Mouse (Mus musculus) activated CD4-positive, CD25-positive, alpha-beta regulatory T cell, adult 4 months (primary cell): ENCODE data around the gene Sgms1. TPM values are rescaled to one million over a fixed set of nuclear protein-coding genes. Genes with fewer than 3 reads are reported as not detected.

Source experiments
- ATAC-seq: one replicate; pipeline ENCODE4 v1.8.0; 2017
- polyA plus RNA-seq, 2 experiments: library from polyadenylated mRNA; unstranded; fragments of 100-300 nt; shearing (Covaris generic); gene quantifications; one replicate each; pipeline ENCODE4 v1.2.1; 2017

Sgms1 gene
- polyA plus RNA-seq, 2 experiments from 2014 or later, result 37.6 to 52.4 TPM

DNA sequence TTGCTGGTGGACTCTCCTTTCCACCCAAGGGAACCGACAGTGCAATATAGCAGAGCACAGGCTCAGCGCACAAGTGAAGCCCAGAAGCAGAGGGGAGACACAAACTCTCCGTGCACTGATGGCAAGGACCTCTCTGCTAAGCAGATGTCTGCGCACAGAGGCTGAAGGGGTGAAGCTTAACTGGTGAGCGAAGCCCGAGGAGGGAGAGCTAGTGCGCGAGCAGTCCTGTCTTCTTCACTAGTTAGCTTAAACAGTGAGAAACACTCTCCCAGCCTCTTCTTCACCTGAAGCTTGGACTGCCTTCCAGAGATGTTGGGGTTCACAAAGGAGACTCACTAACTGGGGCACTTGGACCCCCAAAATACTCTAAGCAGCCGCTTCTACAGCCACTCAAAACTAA is 36.1 kb downstream of the Sgms1 start:
- ATAC-seq, result no peak

DNA sequence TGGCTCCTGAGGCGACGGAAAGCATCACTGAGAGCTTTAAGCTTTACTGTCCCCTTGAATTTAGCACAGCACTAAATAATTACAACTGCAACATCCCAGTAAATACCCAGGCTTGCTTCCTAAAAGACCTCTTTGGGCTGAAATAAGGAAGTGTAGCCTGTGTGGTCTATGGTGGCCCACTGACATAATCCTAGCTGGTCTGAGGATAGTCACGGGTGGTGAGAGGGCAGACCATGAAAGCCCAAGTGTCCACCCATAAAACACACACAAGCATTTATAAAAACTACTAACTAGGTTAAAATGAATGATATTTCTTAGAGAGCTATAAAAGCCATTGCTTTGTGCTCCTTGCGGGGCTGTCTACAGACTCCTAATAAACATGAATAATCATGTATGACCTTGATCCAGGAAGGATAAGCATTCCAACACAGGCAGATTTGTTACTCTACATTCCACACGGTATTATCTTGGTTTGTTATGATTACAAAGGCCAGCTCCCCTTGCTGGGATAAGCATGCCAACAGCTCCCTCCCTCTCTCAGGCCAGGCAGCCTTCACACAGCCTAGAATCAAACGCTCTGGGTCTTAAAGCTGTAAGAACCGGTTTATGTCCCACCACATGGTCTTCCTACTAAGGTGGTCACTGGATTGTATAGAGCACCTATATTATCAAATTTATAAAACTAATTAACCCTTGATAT is 40.4 kb downstream of the Sgms1 start:
- ATAC-seq, result no peak

DNA sequence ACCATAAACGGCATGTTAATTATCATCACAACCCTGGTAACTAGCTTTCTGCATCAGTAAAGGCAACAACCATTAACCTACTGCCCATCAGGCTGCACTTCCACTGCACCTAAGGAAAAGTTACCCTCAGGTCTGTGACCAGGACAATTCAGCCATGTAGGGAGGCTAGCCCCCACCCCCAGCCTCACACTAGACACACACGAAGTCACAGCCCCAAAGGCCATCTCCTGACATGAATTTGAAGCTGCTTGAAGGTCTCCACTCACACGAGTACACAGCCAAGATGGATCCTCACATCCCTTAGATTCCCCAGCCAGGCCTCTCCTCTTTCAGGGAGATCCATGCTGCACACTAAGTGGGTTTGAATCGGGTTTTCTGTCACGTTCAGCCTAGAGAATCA is 42.0 kb downstream of the Sgms1 start:
- no peak for ATAC-seq

DNA sequence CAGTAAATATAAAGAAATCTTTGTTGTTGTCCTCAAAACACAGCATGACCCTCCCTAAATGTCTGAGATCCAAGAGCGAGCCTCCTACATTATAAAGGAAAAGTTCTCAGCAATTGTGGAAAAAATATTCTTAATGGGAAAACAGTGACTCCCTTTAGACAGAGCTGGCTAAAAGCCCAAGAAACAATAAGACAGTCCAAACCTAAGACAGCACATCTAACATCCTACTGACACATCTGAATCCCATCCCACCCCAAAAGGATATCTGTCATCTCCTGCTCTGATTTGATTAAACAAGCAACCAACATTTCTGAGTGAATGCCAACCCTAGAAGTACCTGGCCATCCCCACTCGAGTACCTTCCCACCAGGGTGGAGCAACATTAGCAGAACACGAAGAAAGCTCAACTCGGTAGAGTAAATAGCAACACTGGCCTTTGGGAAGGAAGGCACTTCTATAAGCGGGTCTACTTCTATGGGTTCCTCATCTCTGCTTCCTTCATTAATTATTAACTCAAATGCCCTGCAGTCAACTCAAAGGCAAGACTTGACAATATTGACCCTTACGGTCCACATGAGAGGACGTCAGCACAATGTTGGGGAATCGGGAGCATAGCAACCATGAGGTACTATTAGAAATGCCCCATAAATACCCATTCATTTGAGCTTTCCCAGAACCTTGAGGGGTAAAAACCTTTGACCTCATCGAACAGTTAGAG is 42.7 kb downstream of the Sgms1 start:
- ATAC-seq, result no peak

DNA sequence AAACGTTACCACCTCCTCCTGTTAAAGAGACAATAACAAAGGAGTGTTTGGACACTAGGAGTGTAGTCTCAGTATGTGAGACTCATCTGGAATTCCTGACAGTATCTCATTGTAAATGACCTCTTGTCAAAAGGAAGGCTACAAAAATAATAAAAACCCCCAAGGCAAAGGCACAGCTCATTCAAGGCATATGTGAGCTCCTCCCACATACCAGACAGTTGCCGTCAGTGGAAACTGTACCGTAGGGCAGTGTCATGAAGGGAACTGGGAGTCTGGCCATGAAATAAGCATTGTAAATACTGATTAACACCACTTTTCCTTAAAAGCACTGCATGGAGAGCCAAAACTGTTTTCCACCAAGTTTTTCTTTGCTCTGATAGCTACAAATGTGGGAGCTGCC is 43.3 kb downstream of the Sgms1 start:
- no peak for ATAC-seq

DNA sequence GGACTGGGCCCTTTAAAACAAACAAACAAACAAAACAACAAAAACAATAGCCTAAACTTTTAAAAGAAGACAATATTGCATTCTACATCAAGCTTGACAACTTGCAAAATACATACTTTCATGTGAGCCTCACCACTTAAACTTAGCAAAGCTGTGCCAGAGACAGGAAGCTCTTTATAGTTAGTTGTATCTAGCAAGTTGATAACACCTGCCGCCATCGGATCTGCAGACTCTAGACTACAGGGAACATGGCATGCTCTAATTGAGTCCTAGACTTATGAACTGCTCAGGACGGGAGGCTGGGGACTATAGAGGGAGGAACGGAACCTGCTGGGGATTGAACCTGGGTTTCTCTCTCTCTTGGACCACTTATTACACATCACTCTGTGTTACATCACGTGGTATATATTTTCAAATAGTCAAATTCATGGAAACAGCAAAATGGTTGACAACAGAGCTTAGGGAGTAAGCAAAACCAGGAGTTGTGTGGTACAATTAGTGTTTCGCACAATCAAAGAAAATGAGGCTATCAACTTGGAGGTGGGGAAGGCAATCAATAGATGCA is 44.3 kb downstream of the Sgms1 start:
- no peak for ATAC-seq

DNA sequence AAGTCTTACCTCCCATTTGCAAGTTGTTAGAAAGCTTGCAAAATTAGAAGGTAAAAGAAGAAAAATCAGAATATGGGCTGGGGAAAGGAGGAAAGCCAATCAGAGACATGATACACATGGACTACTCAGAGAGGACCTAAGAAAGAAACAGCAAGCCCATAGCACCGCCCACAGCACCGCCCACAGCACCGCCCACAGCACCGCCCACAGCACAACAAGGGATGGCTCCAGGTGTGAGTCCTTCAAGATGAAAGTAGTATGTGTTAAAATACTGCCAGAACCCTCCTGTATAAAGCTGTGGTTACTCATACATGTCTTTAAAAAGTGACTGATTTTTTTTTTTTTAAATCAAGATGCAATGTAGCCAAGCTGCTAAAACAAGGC is 44.8 kb downstream of the Sgms1 start:
- ATAC-seq, result peak; percentile 61

DNA sequence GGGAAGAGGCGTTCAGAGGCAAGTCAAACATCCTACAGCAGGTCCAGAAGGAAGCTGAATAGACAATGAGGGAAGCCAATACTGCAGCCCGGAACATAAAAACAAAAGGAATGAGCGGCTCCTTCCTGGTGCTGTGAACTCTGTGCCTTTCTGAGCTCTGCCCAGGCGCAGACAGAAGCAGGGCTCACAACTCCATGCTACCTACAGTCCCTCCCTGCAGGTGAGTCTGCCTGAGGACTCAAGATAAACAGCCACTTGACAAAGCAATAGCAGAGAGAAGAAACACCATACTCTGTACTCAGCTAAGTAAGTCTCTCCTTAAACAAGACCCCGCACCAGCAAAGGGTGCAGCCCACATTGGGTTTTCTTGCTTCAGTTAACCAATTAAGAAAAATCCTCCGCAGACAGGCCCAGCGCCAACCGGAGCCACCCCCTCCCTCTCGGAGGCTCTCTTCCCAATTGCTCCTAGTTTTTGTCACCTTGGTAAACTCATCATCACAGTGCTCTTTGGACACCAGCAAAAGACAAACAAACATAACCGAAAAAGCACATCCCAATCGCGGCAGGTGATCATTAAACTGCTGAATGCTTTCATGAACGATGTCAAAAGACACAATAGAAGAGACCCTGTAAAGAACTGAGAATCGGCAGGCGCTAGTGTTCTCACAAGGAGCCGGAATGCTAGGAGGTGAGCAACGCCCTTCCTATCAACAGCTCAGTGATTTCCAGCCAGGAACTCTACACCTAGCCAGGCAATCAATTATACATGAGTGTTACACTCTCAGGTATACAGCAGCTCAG is 45.4 kb downstream of the Sgms1 start:
- ATAC-seq, result no peak

DNA sequence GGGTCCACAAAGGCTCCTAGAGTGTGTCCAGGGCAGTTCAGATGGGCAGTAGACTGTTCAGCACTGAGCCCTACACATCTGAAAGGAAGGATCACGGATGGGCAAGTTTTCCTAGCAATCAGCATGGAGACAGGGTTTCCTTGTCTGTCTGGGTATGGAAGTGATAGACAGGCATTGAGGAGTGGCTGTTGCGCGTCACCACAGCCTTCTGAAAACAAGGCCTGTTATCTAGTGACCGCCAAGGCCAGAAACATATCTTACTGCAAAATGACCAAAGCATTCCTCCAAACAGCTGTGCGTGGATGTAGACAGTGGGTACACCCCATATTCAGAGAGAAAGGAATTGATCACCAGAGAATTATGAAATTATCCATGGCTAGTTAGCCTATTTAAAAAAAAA is 47.1 kb downstream of the Sgms1 start:
- no peak for ATAC-seq

DNA sequence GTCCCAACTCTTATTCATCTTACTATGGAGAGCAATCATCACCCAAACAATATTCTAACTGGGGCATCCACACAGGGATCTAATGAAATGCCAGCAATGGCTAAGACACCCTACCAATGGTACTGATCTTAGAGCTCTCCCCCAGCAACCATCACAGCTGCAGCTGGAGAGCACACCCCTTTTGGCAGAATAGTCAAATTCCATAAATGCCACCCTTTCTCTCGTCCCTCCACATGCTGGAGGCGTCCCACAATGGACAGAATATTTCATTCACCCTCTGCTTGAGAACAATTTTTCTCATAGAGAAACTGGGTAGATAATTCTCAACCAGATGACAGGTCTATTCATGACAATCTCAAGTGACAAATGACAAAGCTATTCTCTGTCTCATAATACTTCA is 48.4 kb downstream of the Sgms1 start:
- no peak for ATAC-seq

DNA sequence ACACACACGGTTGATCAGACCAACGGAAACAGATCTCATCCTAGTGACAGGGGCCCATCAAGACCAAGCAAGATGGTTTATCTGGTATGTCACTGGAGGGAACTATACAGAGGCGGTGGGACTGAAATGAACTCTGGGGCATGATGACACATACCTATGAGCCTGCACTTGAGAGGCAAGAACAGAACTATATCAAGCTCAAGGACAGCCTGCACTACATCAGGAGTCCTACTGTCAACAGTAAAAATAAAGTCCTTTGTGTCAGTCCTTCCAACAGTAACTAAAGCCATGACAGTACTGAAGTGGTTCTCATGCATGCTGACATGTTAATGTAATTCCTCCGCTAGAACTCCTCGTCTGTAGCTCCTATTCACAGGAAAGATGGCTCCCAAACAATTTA is 49.3 kb downstream of the Sgms1 start:
- ATAC-seq, result no peak

DNA sequence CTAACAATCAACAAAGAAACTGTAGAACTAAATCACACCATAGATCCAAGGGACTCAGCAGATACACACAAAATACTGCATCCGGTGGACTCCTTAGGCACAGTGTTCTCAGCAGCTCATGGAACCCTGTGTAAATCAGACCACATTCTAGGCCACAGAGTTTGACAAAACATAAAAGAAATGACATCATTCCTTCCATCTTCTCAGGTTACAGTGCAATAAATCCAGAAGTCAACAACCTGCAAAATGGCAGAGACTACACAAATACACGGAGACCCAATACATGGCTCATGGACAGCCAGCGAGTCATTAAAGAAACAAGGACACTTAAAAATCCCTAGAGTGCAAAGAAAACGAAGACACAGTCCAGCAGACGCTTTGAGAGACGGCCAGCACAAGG is 51.8 kb downstream of the Sgms1 start:
- no peak for ATAC-seq

DNA sequence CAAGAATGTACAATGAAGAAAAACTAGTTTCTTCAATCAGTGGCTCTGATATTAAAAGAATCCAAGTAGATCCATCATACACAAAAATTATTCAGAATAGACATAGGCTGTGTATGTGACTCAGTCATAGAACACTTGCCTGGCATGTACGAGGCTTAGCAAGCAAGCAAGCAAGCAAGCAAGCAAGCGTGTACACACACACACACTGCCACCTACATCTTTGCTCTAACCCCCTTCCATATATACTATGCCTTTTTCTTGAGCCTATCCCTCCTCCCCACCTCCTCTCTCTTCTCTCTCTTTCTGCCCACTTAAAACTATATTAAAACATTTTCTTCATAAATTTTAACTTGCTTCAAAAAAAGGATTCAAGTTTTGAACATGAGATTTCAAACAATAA is 54.8 kb downstream of the Sgms1 start:
- ATAC-seq, result no peak

DNA sequence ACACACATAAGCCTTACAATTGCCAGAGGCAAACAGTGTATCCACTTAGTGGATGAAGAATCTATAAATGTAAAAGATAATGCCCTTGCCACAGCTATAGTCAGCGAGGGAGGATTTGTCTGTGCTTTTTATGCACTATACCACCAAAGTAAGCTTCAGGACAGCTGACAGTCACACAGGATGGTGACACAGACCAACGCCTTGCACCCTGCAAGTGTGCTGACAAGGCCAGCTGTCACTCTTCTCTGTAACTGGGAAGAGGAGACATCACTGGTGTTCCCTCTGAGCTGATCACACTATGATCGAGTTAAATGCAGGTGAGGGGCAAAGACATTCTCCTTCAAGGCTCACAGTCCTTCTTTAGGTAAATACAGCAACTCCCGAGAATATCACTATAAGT is 56.0 kb downstream of the Sgms1 start:
- no peak for ATAC-seq

DNA sequence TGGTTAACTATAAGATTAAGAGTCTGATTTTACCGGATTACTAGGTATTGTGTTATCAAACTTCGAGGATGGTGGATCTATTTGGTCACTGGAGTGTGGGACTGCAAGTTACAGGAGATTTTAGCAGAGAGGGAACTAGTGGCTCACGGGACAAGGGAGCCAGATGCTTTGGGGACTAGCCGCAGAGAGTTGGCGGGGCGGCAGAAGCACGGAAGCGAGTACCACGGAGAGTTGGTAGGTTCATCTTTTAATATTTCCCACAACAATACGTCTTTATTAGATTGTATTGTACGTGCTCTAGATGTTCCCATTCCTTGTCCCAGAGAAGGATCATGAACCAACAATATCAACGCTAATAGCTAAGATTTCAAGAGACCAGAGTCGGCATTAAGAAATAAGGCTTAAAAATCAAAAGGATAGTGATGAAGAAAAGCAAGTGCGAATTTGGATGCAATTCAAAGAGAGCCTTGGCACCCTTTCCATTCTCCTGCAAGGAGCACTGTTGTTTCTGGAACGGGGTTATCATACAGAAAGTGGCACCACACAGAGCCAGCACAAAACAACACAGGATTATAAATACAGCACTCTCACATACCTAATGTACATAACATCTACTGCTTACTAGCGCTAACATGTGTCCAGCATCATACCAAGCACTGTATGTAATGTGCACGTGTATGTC is 56.6 kb downstream of the Sgms1 start:
- no peak for ATAC-seq

DNA sequence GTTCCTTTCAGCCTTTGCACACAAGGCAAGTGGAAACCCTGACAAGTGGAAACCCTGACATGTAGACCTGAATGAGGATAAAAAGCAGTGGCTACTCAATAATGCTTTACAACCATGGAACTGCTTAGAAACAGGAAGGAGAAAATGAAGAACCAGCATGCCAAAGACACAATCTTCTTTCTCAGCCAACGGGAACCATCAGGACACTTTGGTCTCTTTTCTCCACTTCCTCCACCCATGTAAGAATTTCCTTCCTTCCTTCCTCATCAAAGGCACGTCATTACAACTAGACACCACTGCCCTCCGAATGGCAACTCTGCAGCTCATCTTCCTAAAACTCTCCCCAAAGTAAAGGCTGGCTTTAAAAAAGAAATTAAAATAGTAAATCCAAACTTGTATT is 59.3 kb downstream of the Sgms1 start:
- ATAC-seq, result no peak

DNA sequence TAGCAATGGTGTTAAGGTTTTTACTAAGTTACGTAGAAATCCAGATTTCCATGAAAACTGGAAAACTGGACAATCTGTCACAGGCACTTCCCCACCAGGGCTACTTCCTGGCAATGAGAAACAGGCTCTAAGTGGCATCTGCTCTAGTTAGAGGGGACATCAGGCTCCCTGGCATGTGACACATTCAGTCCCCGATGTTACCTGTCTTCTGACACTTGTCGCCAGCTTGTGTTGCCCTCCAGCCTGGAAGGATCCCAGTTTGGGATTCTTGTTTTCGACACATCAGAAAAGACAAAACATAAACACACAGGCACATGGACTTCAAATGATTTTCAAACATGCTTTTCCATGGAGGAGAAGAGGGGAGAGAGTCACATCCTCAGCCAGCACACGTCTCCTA is 60.0 kb downstream of the Sgms1 start:
- ATAC-seq, result no peak

DNA sequence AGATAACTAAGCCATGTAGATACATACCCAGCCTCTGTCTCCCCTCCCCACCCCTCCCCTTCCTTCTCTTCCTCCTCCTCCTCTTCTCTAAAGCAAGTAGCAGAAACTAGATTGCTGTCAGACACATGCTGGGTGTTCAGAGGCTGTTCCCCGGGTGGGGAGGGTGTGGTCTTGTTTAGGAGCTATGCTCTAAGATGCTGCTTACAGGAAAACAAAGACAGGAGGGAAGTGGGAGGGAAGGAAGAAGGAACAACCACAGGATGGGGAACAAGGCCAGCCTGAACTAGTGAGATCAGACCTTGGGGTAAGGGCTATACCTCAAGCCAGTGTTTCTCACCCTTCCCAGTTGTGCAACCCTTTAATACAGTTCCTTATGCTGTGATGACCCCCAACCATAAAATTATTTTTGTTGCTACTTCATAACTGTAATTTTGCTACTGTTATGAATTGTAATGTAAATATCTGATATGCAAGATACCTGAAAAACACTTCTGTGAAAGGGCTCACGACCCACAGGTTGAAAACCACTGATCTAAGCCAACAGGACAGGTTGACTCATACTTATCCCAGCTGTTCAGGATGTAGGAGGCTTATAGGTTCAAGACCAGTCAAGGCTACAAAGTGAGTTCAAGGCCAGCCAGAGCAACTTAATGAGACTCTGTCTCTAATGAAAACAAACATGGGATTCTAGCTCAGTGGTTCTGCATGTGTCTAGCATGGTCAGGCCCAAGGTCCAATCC is 61.3 kb downstream of the Sgms1 start:
- ATAC-seq, result no peak

DNA sequence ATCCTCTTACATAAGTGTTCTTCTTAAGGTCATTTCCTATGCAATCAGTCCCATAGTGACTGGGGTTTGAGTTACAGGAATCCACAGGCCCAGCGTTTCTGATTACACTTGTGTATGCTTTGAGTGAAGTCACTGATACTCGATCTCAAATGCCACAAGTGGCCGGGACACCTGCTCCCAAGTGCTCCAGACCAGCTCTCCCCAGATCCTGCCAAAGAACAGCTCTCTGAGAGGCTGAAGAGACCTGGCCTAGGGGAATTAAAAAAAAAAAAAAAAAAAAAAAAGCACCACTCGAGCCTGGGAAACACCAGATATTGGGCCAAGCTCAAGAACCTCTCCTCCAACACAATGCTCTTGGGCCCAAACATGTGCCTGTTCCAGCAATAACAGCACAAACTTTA is 62.9 kb downstream of the Sgms1 start:
- no peak for ATAC-seq

DNA sequence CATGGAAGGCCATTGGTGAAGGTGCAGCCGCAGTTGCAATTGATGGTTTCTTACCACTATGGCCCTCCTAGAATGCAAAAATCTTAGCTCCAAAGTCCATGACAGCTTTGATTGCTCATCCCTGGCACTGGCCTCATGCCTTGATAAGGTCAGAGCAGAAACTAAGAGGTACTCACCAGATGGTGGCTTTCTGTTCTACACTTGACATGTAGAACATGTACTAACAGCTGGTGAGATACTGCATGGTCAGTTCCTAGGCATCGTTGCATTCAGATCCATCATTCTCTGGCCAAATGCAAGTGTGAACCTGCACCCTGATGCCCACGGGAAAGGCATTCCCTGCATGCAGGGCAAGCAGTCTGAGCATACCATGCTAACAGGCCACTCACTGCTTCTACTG is 63.4 kb downstream of the Sgms1 start:
- ATAC-seq, result no peak

DNA sequence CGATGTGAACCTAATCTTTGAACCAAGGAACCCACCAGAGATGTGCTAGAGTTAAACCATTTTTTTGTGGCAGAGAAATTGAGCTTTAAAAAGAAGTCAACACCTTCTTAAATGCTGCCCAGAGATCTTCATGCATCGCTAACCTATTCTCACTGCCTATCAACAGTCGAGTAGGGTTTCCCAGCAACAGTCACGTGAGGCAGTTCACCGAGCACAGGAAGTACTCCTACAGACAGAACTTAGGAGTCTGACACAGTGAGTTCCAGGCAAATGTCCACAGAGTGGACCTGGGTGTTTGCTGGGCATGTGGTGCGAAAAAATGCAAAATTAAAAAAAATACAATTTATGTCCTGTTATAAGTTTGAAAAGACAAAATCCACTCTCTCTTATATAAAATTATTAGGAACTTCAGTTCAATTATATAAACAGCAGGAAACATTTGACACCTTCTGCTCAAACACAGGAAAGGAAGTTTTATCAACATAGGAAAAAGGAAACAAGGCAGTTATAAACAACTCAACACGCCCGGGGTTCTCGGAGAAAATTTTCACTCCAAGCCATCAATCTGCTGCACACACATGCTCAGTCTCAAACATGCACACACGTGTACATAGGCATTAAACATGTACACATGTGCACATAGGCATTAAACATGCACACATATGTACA is 64.3 kb downstream of the Sgms1 start:
- peak; percentile 68 for ATAC-seq

DNA sequence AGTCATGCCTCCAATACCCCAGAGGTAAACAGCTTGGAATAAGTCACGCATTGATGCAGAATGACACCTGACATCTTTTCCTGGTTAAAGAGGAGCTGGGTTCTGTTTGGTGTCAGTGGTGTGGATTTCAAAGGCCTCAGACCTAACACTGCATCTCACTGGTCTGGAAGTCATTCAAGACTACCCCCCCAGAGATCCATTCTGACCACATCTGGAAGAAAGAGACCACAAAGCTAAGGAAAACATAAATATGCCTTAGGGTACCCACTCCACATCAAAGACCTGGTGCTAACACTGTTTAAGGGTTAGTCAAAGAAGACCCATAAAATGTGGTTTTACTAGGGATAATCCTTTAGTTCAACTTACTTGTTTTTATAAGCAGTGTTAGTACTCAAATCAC is 65.0 kb downstream of the Sgms1 start:
- no peak for ATAC-seq
